Mouse (Mus musculus) ES-Bruce4 (cell line): ENCODE data around the gene Samd1. TPM values are rescaled to one million over a fixed set of nuclear protein-coding genes. Genes with fewer than 3 reads are reported as not detected.
"Not testable (repeated sequence)": the region's sequence is repeated elsewhere in the genome, so short reads cannot be mapped to it uniquely, and the experiment has no call there.

Experiments
- H3K27ac ChIP-seq: 2 replicates; pipeline ENCODE4 v1.5.1; 2012; ENCODE audit warnings: low read length, inconsistent platforms; ENCODE audit not compliant: insufficient read depth
- H3K27me3 ChIP-seq: 2 replicates; pipeline ENCODE4 v1.6.1; 2012; ENCODE audit warnings: mild to moderate bottlenecking, low read length, inconsistent platforms; ENCODE audit not compliant: control insufficient read depth, poor library complexity, insufficient read depth, severe bottlenecking
- H3K36me3 ChIP-seq: 2 replicates; pipeline ENCODE4 v1.6.1; 2012; ENCODE audit warnings: inconsistent platforms, mild to moderate bottlenecking, low read length, moderate library complexity; ENCODE audit not compliant: control insufficient read depth, poor library complexity, insufficient read depth, severe bottlenecking
- H3K4me1 ChIP-seq: one replicate; pipeline ENCODE4 v1.8.1; 2011; ENCODE audit warnings: low read length; ENCODE audit not compliant: control insufficient read depth, insufficient read depth
- H3K4me3 ChIP-seq: 2 replicates; pipeline ENCODE4 v1.5.1; 2011; ENCODE audit warnings: low read depth, mild to moderate bottlenecking, low read length
- H3K9ac ChIP-seq: 2 replicates; pipeline ENCODE4 v1.6.1; 2012; ENCODE audit warnings: low read depth, mild to moderate bottlenecking, inconsistent platforms; ENCODE audit not compliant: poor library complexity, severe bottlenecking
- H3K9me3 ChIP-seq: replicated peaks from 2 replicates; pipeline ENCODE4 v1.6.1; 2012; ENCODE audit warnings: mild to moderate bottlenecking, low read length, inconsistent platforms; ENCODE audit not compliant: control insufficient read depth, poor library complexity, insufficient read depth, severe bottlenecking
- CTCF ChIP-seq: IDR thresholded peaks from one replicate; pipeline ENCODE4 v1.8.1; 2011; ENCODE audit warnings: low read depth, low read length
- EP300 ChIP-seq: IDR thresholded peaks from 2 replicates; pipeline ENCODE4 v1.6.1; 2011; ENCODE audit warnings: low read depth, low read length; ENCODE audit not compliant: insufficient read depth
- POLR2A ChIP-seq: IDR thresholded peaks from one replicate; pipeline ENCODE4 v1.8.1; 2011; ENCODE audit warnings: low read length; ENCODE audit not compliant: insufficient read depth
- polyA plus RNA-seq: library from polyadenylated mRNA; stranded (reverse); fragments of >200 nt; gene quantifications from 2 replicates; pipeline ENCODE4 v1.2.4, GENCODE M21; 2011; ENCODE audit warnings: low read depth; ENCODE audit not compliant: missing spikeins, insufficient read depth, insufficient read length

Gene Samd1
- polyA plus RNA-seq, 1 experiment, result 79.7 TPM

DNA sequence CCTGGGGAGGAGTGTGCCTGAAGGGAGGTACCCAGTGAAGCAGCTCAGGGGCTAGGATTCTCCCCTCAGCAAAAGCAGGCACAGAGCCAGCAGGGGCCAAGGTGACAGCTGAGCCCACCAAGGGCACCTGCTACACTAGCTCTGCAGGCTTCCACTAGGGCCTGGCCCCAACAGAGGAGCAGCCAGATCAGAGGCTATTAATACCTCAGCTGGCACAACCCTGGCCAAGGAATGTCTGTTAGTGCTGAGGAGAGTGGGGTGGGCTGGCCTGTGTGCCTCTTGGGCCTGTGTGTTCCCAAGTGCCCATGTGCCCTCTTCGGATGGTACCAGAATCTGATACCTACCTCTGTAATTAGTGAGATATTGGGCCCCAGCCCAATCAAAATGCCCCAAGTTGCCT is 17.2 kb upstream of the Samd1 start:
- TF ChIP-seq POLR2A (no peak), CTCF (no peak), EP300 (no peak)
- no peaks in the 10 kb centered on the region for H3K27me3 ChIP-seq
- peaks cover 5% of the 10 kb centered on the region; the same call in 1 of the 2 replicates for H3K36me3 ChIP-seq
- H3K27ac ChIP-seq, result no peak overlapping the region
- no peak overlapping the region for H3K4me3 ChIP-seq
- no peaks in the 10 kb centered on the region for H3K4me1 ChIP-seq
- no peaks in the 10 kb centered on the region for H3K9me3 ChIP-seq
- no peak overlapping the region for H3K9ac ChIP-seq

DNA sequence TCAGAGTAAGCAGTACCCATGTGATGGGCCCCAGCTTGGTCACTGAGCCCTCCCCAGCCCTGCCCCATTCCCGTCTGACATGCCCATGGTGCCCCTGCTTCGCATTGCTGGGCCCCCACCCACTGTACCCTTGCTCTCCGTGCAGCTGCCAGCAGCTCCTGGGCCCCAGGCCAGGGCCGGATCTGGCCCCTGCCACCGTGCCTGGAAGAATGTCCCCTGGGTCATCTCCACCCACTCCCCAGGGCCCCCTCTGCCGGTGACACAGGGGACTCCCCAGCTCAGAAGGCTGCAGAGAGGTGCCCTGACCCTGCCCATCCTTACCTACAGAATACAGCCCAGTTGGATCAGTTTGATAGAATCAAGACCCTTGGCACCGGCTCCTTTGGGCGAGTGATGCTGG is 16.6 kb upstream of the Samd1 start:
- H3K27ac ChIP-seq, result no peak overlapping the region
- H3K9ac ChIP-seq, result no peak overlapping the region
- peaks cover 5% of the 10 kb centered on the region; the same call in 1 of the 2 replicates for H3K36me3 ChIP-seq
- H3K9me3 ChIP-seq, result no peaks in the 10 kb centered on the region
- H3K4me3 ChIP-seq, result no peak overlapping the region
- no peaks in the 10 kb centered on the region for H3K27me3 ChIP-seq
- H3K4me1 ChIP-seq, result no peaks in the 10 kb centered on the region
- no peak for TF ChIP-seq EP300
- TF ChIP-seq POLR2A, result no peak
- no peak for TF ChIP-seq CTCF

DNA sequence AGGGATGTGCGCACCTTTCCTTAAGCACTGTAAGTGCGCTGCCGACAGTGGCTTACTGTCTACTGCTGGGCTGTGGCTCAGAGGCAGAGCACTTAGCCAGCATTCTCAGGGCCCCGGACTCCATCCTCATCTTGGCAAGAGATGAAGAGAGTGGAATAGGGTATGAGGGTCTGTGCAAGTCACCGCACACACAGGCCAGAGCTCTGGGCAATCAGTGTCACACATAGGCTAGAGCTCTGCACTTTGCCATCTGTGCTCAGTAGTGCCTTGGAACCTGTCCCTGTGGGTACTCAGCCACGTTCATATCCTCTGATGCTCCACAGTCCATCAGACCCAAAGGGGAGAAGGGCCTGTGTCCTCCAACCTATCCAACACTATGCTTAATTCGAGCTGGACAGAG is 15.9 kb upstream of the Samd1 start:
- Histone ChIP-seq H3K9ac (no peak overlapping the region), H3K27me3 (no peaks in the 10 kb centered on the region), H3K4me1 (no peaks in the 10 kb centered on the region), H3K4me3 (no peak overlapping the region), H3K27ac (no peak overlapping the region), H3K9me3 (no peaks in the 10 kb centered on the region), H3K36me3 (peaks cover 5% of the 10 kb centered on the region; the same call in 1 of the 2 replicates)
- no peak for TF ChIP-seq POLR2A
- no peak for TF ChIP-seq EP300
- TF ChIP-seq CTCF, result no peak

DNA sequence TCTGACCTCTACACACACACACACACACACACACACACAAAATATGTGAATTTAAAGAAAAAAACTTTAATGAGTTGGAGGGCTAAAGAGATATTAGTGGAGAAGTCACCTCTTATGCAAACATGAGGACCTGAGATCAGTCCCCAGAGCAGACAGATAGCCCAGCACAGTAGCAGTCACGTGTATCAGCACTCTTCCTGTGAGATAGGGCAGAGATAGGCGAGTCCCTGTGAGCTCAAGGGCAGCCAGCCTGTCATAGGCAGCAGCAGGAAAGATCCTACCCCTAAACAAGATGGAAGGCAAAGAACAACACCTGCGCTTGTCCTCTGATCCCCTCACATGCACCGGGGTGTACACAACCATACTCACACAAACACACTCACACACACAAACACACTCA is 15.0 kb upstream of the Samd1 start:
- Histone ChIP-seq H3K4me3 (no peak overlapping the region), H3K9ac (no peak overlapping the region), H3K27ac (no peak overlapping the region), H3K36me3 (peaks cover 5% of the 10 kb centered on the region; the same call in 1 of the 2 replicates), H3K4me1 (no peaks in the 10 kb centered on the region), H3K27me3 (no peaks in the 10 kb centered on the region), H3K9me3 (no peaks in the 10 kb centered on the region)
- TF ChIP-seq EP300, result no peak
- TF ChIP-seq CTCF, result no peak
- TF ChIP-seq POLR2A, result no peak

DNA sequence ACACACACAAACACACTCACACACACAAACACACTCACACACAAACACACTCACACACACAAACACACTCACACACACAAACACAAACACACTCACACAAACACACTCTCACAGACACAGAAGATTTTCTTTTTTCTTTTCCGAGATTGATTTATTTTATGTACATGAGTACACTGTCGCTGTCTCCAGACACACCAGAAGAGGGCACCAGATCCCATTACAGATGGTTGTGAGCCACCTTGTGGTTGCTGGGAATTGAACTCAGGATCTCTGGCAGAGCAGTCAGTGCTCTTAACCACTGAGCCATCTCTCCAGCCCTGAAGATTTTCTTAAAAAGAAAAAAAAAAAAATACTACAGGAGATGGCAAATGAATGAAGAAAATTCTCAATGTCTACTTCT is 14.2 kb upstream of the Samd1 start:
- not testable (repeated sequence) for H3K27me3 ChIP-seq

DNA sequence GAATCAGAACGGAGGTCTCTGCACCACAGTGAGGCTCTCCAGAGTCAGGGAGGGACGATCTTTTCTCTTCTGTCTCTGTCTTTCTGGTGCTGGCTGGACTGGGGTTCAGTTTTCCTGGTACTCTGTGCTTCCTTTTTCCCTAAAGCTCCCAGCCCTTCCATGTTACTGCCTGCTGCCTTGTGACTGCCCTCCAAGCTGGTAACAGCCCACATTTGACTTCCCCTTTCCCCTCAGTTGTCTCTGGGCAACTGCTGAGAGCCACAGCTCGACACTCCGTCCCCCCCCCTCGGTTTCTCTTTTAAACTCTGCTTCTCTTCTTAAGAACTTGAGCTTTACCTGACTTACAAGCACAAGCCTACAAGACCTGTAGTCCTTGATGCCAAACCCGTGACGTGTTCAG is 8.2 kb upstream of the Samd1 start:
- no peak overlapping the region for H3K4me3 ChIP-seq
- H3K4me1 ChIP-seq, result no peaks in the 10 kb centered on the region
- TF ChIP-seq CTCF (no peak), EP300 (no peak), POLR2A (no peak)
- H3K9me3 ChIP-seq, result no peaks in the 10 kb centered on the region
- H3K27ac ChIP-seq, result no peak overlapping the region
- no peak overlapping the region for H3K9ac ChIP-seq
- peaks cover 9% of the 10 kb centered on the region for H3K36me3 ChIP-seq
- H3K27me3 ChIP-seq, result no peaks in the 10 kb centered on the region

More for the DNA sequence above, 14.2 kb upstream of the Samd1 start:
- H3K9me3 ChIP-seq, H3K27ac ChIP-seq, H3K4me3 ChIP-seq, H3K9ac ChIP-seq, H3K4me1 ChIP-seq, H3K36me3 ChIP-seq: not testable (repeated sequence)
- TF ChIP-seq CTCF, result peak; percentile 26

DNA sequence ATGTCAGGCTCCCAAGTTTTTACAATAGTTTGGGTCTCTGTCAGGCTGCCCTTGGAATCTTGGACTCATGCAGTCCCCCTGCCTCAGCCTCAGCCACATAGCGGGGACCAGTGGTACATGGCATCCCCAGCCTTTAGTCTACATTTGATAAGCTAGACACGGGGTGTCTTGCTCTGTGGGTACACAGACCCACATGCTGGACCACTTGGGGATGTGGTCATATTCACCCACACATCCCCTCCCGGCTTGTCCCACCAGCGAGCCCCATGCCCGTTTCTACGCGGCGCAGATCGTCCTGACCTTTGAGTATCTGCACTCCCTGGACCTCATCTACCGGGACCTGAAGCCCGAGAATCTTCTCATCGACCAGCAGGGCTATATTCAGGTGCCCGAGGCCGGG is 7.3 kb upstream of the Samd1 start:
- H3K9me3 ChIP-seq, result no peaks in the 10 kb centered on the region
- no peak overlapping the region for H3K27ac ChIP-seq
- H3K9ac ChIP-seq, result no peak overlapping the region
- no peaks in the 10 kb centered on the region for H3K27me3 ChIP-seq
- H3K4me3 ChIP-seq, result no peak overlapping the region
- H3K4me1 ChIP-seq, result no peaks in the 10 kb centered on the region
- TF ChIP-seq EP300, result no peak
- no peak for TF ChIP-seq CTCF
- no peak for TF ChIP-seq POLR2A
- H3K36me3 ChIP-seq, result peaks cover 9% of the 10 kb centered on the region
